In genomic region chr2:85490396-85490795, GRCm38 (mm10) we compare ENCODE assay signal across 15 mouse cellular contexts. TPM values are rescaled to one million over a fixed set of nuclear protein-coding genes. Genes with fewer than 3 reads are reported as not detected.
"Had no signal": no experiment of that assay in that cellular context is flagged by ENCODE, and none has a peak within 500 bp of the region (broad histone marks: within the 10 kb centered on the region; RNA-seq: fewer than 3 reads in every experiment).

No protein-coding gene starts in this region.

- DNase-seq: lung, adult 18-20 months; lung, embryonic 14.5 days; lung, postnatal 10 days; lung, postnatal 4 days; midbrain, embryonic 14.5 days; retina, postnatal 1 day; right cerebral cortex, adult 18-20 months; right cerebral cortex, postnatal 25 days; right cerebral cortex, postnatal 4 days; spleen, adult 18-20 months; thymus, adult 18-20 months; thymus, postnatal 14 days; thymus, postnatal 36 days had no signal

RNA-seq across cellular contexts. Expression of gene 4833423E24Rik, which starts 28.4 kb away (rescaled TPM):
- total RNA-seq: megakaryocyte, adult 5-6 weeks; megakaryocyte-erythroid progenitor cell, adult 5-6 weeks had no signal

RNA-seq across cellular contexts. Expression of gene Olfr995, which starts 47.0 kb away (rescaled TPM):
- total RNA-seq: megakaryocyte, adult 5-6 weeks; megakaryocyte-erythroid progenitor cell, adult 5-6 weeks had no signal

RNA-seq across cellular contexts. Expression of gene Olfr994, which starts 54.1 kb away (rescaled TPM):
- total RNA-seq: megakaryocyte, adult 5-6 weeks; megakaryocyte-erythroid progenitor cell, adult 5-6 weeks had no signal
